Mouse (Mus musculus) lung, adult 2 months (tissue): ENCODE measurements around the gene Zswim4.

ENCODE experiments used
- CTCF ChIP-seq: fragments of 200-500 bp; IDR thresholded peaks from 2 replicates; pipeline ENCODE4 v1.5.1; 2011; ENCODE audit warnings: mild to moderate bottlenecking, low read length, control low read depth; ENCODE audit not compliant: insufficient read depth
- POLR2A ChIP-seq: fragments of 200-500 bp; IDR thresholded peaks from 2 replicates; pipeline ENCODE4 v1.6.1; 2011; ENCODE audit warnings: low read depth, mild to moderate bottlenecking, control low read depth, low read length, borderline replicate concordance; ENCODE audit errors: extremely low read depth

DNA sequence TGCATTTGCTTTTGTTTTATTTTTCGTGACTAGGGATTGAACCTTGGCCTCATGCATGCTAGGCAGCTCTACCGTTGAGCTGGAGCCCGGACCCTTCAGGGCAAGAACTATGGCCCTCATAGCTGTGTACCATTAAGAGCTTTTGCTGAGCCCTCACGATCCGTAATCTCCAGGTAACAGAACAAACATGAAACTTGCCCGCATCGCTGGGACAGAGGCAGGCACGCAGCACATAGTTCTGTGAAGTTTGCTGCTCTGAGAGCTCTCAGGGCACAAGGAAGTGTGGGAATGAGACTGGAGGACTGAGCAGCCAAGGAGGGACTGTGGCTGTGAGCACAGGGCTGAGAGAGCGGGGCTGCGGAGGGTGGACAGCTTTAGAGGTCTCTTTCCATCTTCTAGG lies 48.2 kb downstream of the Zswim4 start:
- TF ChIP-seq CTCF = no peak
- TF ChIP-seq POLR2A = peak; percentile 26; the same call in 1 of the 2 replicates
